Mouse (Mus musculus) cortical plate, adult 2 months (tissue): Measurements from ENCODE around the gene Eef1akmt3. TPM values are rescaled to one million over a fixed set of nuclear protein-coding genes. Genes with fewer than 3 reads are reported as not detected.

Experiments used
- H3K27ac ChIP-seq: fragments of 200-500 bp; 2 replicates; pipeline ENCODE4 v1.5.1; 2012; ENCODE audit warnings: low read length, control low read depth, inconsistent platforms; ENCODE audit not compliant: insufficient read depth
- H3K4me1 ChIP-seq: fragments of 200-500 bp; 2 replicates; pipeline ENCODE4 v1.6.1; 2011; ENCODE audit warnings: low read length; ENCODE audit not compliant: control insufficient read depth, insufficient read depth
- H3K4me3 ChIP-seq: fragments of 200-500 bp; 2 replicates; pipeline ENCODE4 v1.5.1; 2011; ENCODE audit warnings: mild to moderate bottlenecking, low read length, control low read depth; ENCODE audit not compliant: insufficient read depth
- CTCF ChIP-seq: fragments of 200-500 bp; IDR thresholded peaks from 2 replicates; pipeline ENCODE4 v1.5.1; 2011; ENCODE audit warnings: mild to moderate bottlenecking, control low read depth, low read length; ENCODE audit not compliant: insufficient read depth; ENCODE audit errors: extremely low read depth
- POLR2A ChIP-seq: fragments of 200-500 bp; IDR thresholded peaks from 2 replicates; pipeline ENCODE4 v1.6.1; 2011; ENCODE audit warnings: mild to moderate bottlenecking, low read length, control low read depth; ENCODE audit not compliant: insufficient read depth; ENCODE audit errors: extremely low read depth
- polyA plus RNA-seq: library from polyadenylated mRNA; depleted of rRNA; stranded (reverse); fragments of >200 nt; gene quantifications from 2 replicates; pipeline ENCODE4 v1.2.3, GENCODE M21; 2012

The Eef1akmt3 gene
- polyA plus RNA-seq, 1 experiment, result 0.21 TPM

- Histone ChIP-seq H3K4me1 (no peaks in the 10 kb centered on the region; the same call in 1 of the 2 replicates), H3K27ac (no peak overlapping the region), H3K4me3 (no peak overlapping the region)
- TF ChIP-seq CTCF (no peak), POLR2A (no peak)
These were observed 15.2 kb upstream of the Eef1akmt3 start for GRCm38 (mm10) chr10:127056490-127056889.

GRCm38 (mm10) chr10:127055406-127055805 is 14.1 kb upstream of the Eef1akmt3 start:
- Histone ChIP-seq H3K4me1 (no peaks in the 10 kb centered on the region; the same call in 1 of the 2 replicates), H3K27ac (no peak overlapping the region), H3K4me3 (no peak overlapping the region)
- TF ChIP-seq POLR2A, result no peak
- TF ChIP-seq CTCF, result no peak

- Histone ChIP-seq H3K4me3 (no peak overlapping the region), H3K4me1 (no peaks in the 10 kb centered on the region; the same call in 1 of the 2 replicates)
- TF ChIP-seq CTCF (no peak), POLR2A (no peak)
These were observed 13.3 kb upstream of the Eef1akmt3 start for GRCm38 (mm10) chr10:127054646-127055045.

GRCm38 (mm10) chr10:127050119-127050474 is 8.8 kb upstream of the Eef1akmt3 start:
- TF ChIP-seq CTCF (no peak), POLR2A (no peak)
- Histone ChIP-seq H3K4me1 (no peaks in the 10 kb centered on the region), H3K4me3 (no peak overlapping the region), H3K27ac (no peak overlapping the region)

More at GRCm38 (mm10) chr10:127054646-127055045, 13.3 kb upstream of the Eef1akmt3 start:
- no peak overlapping the region for H3K27ac ChIP-seq

- TF ChIP-seq POLR2A (no peak), CTCF (no peak)
- Histone ChIP-seq H3K4me1 (no peaks in the 10 kb centered on the region), H3K27ac (no peak overlapping the region), H3K4me3 (no peak overlapping the region)
These were observed 8.2 kb upstream of the Eef1akmt3 start for GRCm38 (mm10) chr10:127049395-127050118.

GRCm38 (mm10) chr10:127048608-127049394 is 7.5 kb upstream of the Eef1akmt3 start:
- Histone ChIP-seq H3K4me3 (no peak overlapping the region), H3K4me1 (no peaks in the 10 kb centered on the region), H3K27ac (no peak overlapping the region)
- TF ChIP-seq CTCF (no peak), POLR2A (no peak)

- Histone ChIP-seq H3K4me1 (no peaks in the 10 kb centered on the region), H3K27ac (no peak within 1 kb of the TSS), H3K4me3 (no peak within 1 kb of the TSS)
- no peak for TF ChIP-seq POLR2A
- no peak for TF ChIP-seq CTCF
These were observed 6.6 kb upstream of the Eef1akmt3 start, which contains the start of gene Cyp27b1 for GRCm38 (mm10) chr10:127047954-127048353. Gene Cyp27b1, plus strand, starts transcription at chr10:127048250.

- H3K4me1 ChIP-seq, result peaks cover 1% of the 10 kb centered on the region; the same call in 1 of the 2 replicates
- H3K4me3 ChIP-seq, result no peak overlapping the region
- TF ChIP-seq POLR2A (no peak), CTCF (no peak)
- no peak overlapping the region for H3K27ac ChIP-seq
These were observed 1.9 kb upstream of the Eef1akmt3 start for GRCm38 (mm10) chr10:127043187-127043586.

- H3K27ac ChIP-seq, result no peak overlapping the region
- H3K4me1 ChIP-seq, result peaks cover 1% of the 10 kb centered on the region; the same call in 1 of the 2 replicates
- TF ChIP-seq POLR2A (no peak), CTCF (no peak)
- H3K4me3 ChIP-seq, result peak overlapping the region; percentile 62
These were observed 1.3 kb upstream of the Eef1akmt3 start for GRCm38 (mm10) chr10:127042468-127043115.
